Mouse (Mus musculus) small intestine, adult 2 months (tissue): ENCODE measurements around the gene Tnfrsf13b. TPM values are rescaled to one million over a fixed set of nuclear protein-coding genes. Genes with fewer than 3 reads are reported as not detected.

ENCODE experiments used
- H3K27ac ChIP-seq: fragments of 200-500 bp; 2 replicates; pipeline ENCODE4 v1.5.1; 2012; ENCODE audit warnings: low read depth, low read length, control low read depth, inconsistent platforms; ENCODE audit not compliant: insufficient read depth
- H3K27me3 ChIP-seq: fragments of 200-500 bp; 2 replicates; pipeline ENCODE4 v1.6.1; 2012; ENCODE audit warnings: mild to moderate bottlenecking, moderate library complexity, low read length, inconsistent platforms; ENCODE audit not compliant: control insufficient read depth, insufficient read depth
- H3K36me3 ChIP-seq: fragments of 200-500 bp; 2 replicates; pipeline ENCODE4 v1.6.1; 2012; ENCODE audit warnings: mild to moderate bottlenecking, low read length, control low read depth, inconsistent platforms; ENCODE audit not compliant: control insufficient read depth, insufficient read depth
- H3K4me1 ChIP-seq: fragments of 200-500 bp; 2 replicates; pipeline ENCODE4 v1.6.1; 2012; ENCODE audit warnings: low read length, inconsistent platforms, mixed read lengths; ENCODE audit not compliant: control insufficient read depth, insufficient read depth, insufficient read length
- H3K4me3 ChIP-seq: fragments of 200-500 bp; 2 replicates; pipeline ENCODE4 v1.5.1; 2012; ENCODE audit warnings: low read depth, mild to moderate bottlenecking, control low read depth, inconsistent platforms, low read length, moderate library complexity
- CTCF ChIP-seq: fragments of 200-500 bp; IDR thresholded peaks from 2 replicates; pipeline ENCODE4 v1.5.1; 2012; ENCODE audit warnings: low read depth, mild to moderate bottlenecking, control low read depth, inconsistent platforms, low read length, moderate library complexity, mixed read lengths; ENCODE audit not compliant: insufficient replicate concordance, insufficient read length; ENCODE audit errors: extremely low read depth
- POLR2A ChIP-seq: fragments of 200-500 bp; IDR thresholded peaks from 2 replicates; pipeline ENCODE4 v1.6.1; 2012; ENCODE audit warnings: low read depth, mild to moderate bottlenecking, control low read depth, inconsistent platforms, low read length, moderate library complexity
- WGBS: fragments of 180-500 bp; shearing (Covaris S2); methylation state at CpG from one replicate; pipeline ENCODE4 v1.1.7; 2018; 5-methylcytosine and 5-hydroxymethylcytosine counted together
- polyA plus RNA-seq: library from polyadenylated mRNA; depleted of rRNA; stranded (reverse); fragments of >200 nt; gene quantifications from 2 replicates; pipeline ENCODE4 v1.2.3, GENCODE M21; 2012

The Tnfrsf13b gene
- polyA plus RNA-seq, 1 experiment = 30.8 TPM

DNA sequence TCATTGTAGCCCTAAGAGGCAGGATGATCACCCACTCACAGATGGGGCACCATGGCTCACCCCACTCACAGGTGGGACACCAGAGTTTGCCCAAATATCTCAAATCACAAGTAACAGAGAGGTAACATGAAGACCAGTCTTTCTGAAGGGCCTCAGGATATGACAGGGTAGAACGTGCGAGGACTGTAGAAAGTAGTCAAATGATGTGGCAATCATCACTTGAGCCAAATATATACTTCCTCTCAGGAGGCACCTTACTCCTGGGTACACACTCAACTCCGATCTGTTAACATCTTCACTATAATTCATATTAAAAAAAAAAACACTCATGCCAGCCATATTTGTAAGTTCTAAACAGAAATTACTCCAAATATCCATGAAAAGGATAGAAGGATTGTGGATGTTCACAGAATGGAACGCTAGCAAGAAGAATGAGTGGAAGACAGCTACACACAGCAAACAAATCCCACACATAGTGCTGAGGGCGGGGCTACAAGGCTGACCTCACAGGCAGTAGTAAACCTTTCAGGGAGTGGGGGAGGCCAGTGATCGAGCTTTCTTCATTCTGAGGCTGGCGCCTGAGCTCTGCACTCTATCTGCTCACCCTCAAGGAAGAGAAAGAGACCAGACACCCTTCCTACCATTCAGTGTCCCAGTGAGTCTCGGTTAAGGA lies 14.1 kb upstream of the Tnfrsf13b start:
- Histone ChIP-seq H3K27me3 (no peaks in the 10 kb centered on the region), H3K36me3 (no peaks in the 10 kb centered on the region), H3K4me3 (no peak overlapping the region), H3K4me1 (no peaks in the 10 kb centered on the region; the same call in 1 of the 2 replicates), H3K27ac (no peak overlapping the region; the same call in 1 of the 2 replicates)
- TF ChIP-seq CTCF = no peak
- no peak for TF ChIP-seq POLR2A
- WGBS = 60% methylated on average over 8 of the region's 8 CpGs

DNA sequence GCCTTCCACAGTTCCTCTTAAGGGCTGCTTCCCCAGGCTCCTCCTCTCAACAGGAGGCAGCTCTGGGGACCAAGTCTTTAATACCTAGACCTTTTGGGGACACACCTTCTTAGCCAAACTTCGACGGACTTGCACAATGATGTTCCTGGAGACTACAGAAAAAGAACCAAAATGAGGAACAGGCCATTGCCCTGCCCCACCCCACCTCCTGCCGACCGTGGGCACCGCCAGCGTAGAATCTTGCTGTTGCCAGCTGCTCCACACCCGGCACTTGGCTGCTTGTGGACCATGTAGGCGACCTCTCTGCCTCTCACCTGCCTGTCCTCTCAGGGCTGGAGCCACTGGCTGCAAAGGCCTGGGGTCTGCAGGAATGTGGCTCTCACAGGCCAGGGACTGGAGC lies 10.3 kb upstream of the Tnfrsf13b start:
- Histone ChIP-seq H3K4me1 (no peaks in the 10 kb centered on the region; the same call in 1 of the 2 replicates), H3K27ac (no peak overlapping the region), H3K36me3 (no peaks in the 10 kb centered on the region), H3K4me3 (no peak overlapping the region), H3K27me3 (no peaks in the 10 kb centered on the region)
- WGBS = 34% methylated on average over 8 of the region's 8 CpGs
- no peak for TF ChIP-seq CTCF
- TF ChIP-seq POLR2A = no peak

DNA sequence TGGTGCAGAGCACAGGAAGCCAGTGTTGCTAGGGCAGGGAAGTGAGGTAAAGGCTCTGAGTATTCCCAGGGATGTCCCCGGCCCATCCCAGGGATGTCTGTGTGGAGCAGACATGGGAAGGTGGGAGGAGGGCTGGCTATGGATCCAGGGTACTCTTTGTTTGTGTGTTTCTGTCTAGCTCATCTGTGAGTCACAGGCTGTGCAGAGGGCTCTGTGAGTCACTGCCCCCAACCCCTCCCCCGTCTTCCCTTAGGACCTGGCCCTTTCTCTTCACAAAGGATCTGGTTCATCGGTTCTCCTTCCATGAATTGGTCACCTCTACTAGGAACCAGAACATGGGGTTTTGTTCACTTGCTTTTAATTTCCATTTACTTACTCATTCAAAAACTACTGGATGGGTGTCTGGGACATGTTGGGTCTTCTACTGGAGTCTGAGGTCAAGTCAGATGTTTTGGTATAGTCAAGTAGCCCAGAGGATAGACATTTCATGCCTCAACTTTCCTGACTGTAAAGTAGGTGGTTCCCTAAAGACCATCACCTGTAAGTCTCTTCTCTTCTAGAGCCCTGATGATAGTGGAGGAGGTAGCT lies 6.5 kb upstream of the Tnfrsf13b start:
- WGBS = 86% methylated on average over 3 of the region's 3 CpGs
- H3K36me3 ChIP-seq = no peaks in the 10 kb centered on the region
- no peak overlapping the region for H3K4me3 ChIP-seq
- no peak overlapping the region for H3K27ac ChIP-seq
- H3K4me1 ChIP-seq = no peaks in the 10 kb centered on the region; the same call in 1 of the 2 replicates
- H3K27me3 ChIP-seq = no peaks in the 10 kb centered on the region
- TF ChIP-seq POLR2A = no peak
- TF ChIP-seq CTCF = no peak

DNA sequence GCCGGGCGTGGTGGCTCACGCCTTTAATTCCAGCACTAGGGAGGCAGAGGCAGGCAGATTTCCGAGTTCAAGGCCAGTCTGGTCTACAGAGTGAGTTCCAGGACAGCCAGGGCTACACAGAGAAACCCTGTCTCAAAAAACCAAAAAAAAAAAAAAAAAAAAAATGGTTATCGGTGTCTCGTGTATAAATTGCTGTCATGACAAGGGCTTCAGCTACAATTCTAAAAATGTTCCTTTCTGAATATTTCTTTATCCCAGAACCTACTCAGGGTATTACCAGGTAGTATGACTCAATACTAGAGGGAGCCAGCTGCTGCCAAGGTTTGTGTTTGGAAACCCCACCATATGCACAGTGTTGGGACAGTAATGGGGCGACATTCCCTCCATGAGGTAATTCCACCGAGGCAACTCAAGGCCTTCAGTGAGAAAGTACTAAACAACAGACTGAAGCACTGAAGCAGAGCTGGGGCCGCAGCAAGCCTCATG lies 4.2 kb upstream of the Tnfrsf13b start:
- no peak overlapping the region for H3K27ac ChIP-seq
- no peak overlapping the region for H3K4me3 ChIP-seq
- H3K36me3 ChIP-seq = no peaks in the 10 kb centered on the region
- TF ChIP-seq CTCF (no peak), POLR2A (no peak)
- WGBS = 85% methylated on average over 9 of the region's 9 CpGs
- no peaks in the 10 kb centered on the region for H3K27me3 ChIP-seq
- no peaks in the 10 kb centered on the region for H3K4me1 ChIP-seq

DNA sequence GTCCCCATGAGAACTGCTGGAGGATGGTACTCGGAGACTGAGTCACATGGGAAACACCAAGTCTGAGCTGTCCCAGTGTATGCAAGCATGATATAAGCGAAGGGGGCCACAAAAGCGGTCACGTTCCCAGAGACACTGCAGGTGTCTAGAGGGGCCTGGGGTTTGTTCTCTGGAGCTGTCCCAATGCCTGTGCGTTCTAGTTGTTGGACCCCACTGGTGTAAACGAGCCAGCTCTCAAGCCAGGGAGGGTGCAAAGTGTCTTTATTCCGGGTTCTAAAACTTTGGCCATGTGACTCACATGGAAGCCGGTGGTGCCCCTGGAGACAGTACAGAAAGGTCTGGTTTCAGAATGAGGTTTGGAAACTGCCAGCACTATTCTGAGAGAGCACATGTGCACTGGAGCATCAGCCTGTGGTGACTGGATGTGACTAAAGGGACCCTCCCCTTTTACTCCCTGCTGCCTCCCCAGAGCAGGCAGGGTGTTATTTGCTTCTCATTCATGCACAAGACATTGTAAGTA lies 3.7 kb upstream of the Tnfrsf13b start:
- 84% methylated on average over 8 of the region's 8 CpGs for WGBS
- TF ChIP-seq POLR2A = no peak
- no peak for TF ChIP-seq CTCF
- H3K36me3 ChIP-seq = no peaks in the 10 kb centered on the region
- no peaks in the 10 kb centered on the region for H3K4me1 ChIP-seq
- H3K4me3 ChIP-seq = no peak overlapping the region
- no peak overlapping the region for H3K27ac ChIP-seq
- H3K27me3 ChIP-seq = no peaks in the 10 kb centered on the region

DNA sequence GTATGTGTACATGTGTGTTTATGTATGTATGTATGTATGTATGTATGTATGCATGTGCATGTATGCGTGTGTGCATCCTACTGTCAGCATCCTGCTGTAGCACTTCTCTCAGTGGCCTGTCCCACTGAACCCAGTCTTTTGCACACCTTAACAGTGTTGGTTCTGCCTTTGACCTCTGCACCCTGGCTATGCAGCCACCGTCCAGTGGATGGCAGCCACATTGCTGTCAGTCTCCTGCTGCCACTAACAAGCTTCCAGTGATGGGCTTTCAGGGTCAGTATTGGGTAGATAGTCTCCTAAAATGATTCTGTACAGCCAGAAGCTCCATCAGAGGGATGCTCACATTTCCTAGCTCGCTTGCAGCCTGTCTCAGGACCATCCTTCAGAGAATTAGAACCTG lies 2.7 kb upstream of the Tnfrsf13b start:
- Histone ChIP-seq H3K27me3 (no peaks in the 10 kb centered on the region), H3K36me3 (no peaks in the 10 kb centered on the region), H3K27ac (no peak overlapping the region), H3K4me3 (no peak overlapping the region), H3K4me1 (no peaks in the 10 kb centered on the region)
- 64% methylated on average over 3 of the region's 3 CpGs for WGBS
- TF ChIP-seq CTCF = no peak
- TF ChIP-seq POLR2A = no peak

GRCm38 (mm10) chr11:61125970-61126369 lies 585 bp upstream of the Tnfrsf13b start:
- no peak for TF ChIP-seq CTCF
- TF ChIP-seq POLR2A = no peak
- Histone ChIP-seq H3K4me3 (no peak overlapping the region), H3K27ac (no peak overlapping the region), H3K27me3 (no peaks in the 10 kb centered on the region), H3K4me1 (no peaks in the 10 kb centered on the region), H3K36me3 (no peaks in the 10 kb centered on the region)
- 86% methylated on average over 5 of the region's 5 CpGs for WGBS
